In the genomic region with DNA sequence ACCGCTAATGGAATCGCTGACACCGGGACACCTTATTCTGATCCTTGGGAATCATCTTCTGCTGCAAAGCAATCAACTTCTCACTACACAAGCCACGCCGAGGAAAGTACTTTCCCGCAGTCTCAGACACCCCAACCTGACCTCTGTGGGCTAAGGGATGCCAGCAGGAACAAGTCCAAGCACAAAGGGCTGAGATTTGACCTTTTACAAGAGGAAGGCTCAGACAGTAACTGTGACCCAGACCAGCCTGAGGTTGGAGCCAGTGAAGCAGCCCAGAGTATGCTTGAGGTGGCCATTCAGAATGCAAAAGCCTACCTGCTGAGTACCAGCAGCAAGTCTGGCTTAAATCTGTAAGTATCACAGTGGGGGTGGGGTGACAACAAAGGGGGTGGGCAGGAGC, we compare ENCODE assay signal across 9 mouse cellular contexts. TPM values are rescaled to one million over a fixed set of nuclear protein-coding genes. Genes with fewer than 3 reads are reported as not detected.
DNase-seq lines count a peak whose midpoint lies in the region; ATAC-seq and TF ChIP-seq lines count a peak whose summit lies in the region.
"Had no signal": no experiment of that assay in that cellular context is flagged by ENCODE, and none has a peak within 500 bp of the region (broad histone marks: within the 10 kb centered on the region; RNA-seq: fewer than 3 reads in every experiment).

No protein-coding gene starts in this region.

- H3K9ac ChIP-seq in ES-E14 (ENCODE audit: insufficient read depth, low read depth, low read length, poor library complexity, severe bottlenecking): peak overlapping the region; percentile 68; the same call in 1 of the 2 replicates
- H3K9ac ChIP-seq in hindbrain, embryonic 14.5 days: no peak overlapping the region
- H3K9ac ChIP-seq in liver, embryonic 16.5 days (ENCODE audit: low read depth, low read length): no peak overlapping the region

- DNase-seq in gastrocnemius, adult 2 months: peak; percentile 14
- DNase-seq in gastrocnemius, postnatal 14 days: no peak
- peak; percentile 29 for DNase-seq in ES-E14 (ENCODE audit: low read depth, low spot score)
- no peak for DNase-seq in hindbrain, embryonic 14.5 days (ENCODE audit: low spot score)
- DNase-seq in right cerebral cortex, postnatal 25 days: no peak
- DNase-seq in left cerebral cortex, postnatal 36 days (ENCODE audit: low spot score in 2 of 2): no peak
- DNase-seq in thymus, postnatal 25 days: no peak

- TF ChIP-seq CTCF in gastrocnemius, adult 2 months (IDR thresholded peaks at IDR 0.05): no peak

- intact Hi-C loops in gastrocnemius, adult 2 months (cut with DNase I): no loop called here
- intact Hi-C loops in gastrocnemius, postnatal 14 days (cut with DNase I; ENCODE audit: low total_unique reads): no loop called here
- intact Hi-C loops in left cerebral cortex, postnatal 36 days (cut with DNase I): no loop called here

- peak overlapping the region; percentile 52 for H3K4me2 ChIP-seq in hindbrain, embryonic 14.5 days (replicated peaks)
- peak overlapping the region; percentile 46 for H3K4me2 ChIP-seq in liver, embryonic 16.5 days (ENCODE audit: low read depth, low read length)

- no peaks in the 10 kb centered on the region for H3K27me3 ChIP-seq in hindbrain, embryonic 14.5 days (ENCODE audit: control insufficient read depth, insufficient read depth, low read length)
- no peaks in the 10 kb centered on the region for H3K27me3 ChIP-seq in liver, embryonic 16.5 days (ENCODE audit: control insufficient read depth, insufficient read depth, low read depth, low read length)

- H3K4me1 ChIP-seq in ES-E14 (ENCODE audit: control insufficient read depth in 2 of 2, insufficient read depth in 2 of 2, low read length in 2 of 2, poor library complexity in 1 of 2): no peaks in the 10 kb centered on the region; a peak in 1 of 4 replicates
- no peaks in the 10 kb centered on the region for H3K4me1 ChIP-seq in hindbrain, embryonic 14.5 days (replicated peaks; ENCODE audit: control insufficient read depth, insufficient read depth, low read length)
- no peaks in the 10 kb centered on the region for H3K4me1 ChIP-seq in liver, embryonic 16.5 days (ENCODE audit: control insufficient read depth, low read depth, low read length)

- H3K36me3 ChIP-seq in ES-E14 (ENCODE audit: control insufficient read depth, insufficient read depth, low read length, poor library complexity, severe bottlenecking): no peaks in the 10 kb centered on the region
- no peaks in the 10 kb centered on the region for H3K36me3 ChIP-seq in hindbrain, embryonic 14.5 days (replicated peaks; ENCODE audit: control insufficient read depth, insufficient read depth)
- no peaks in the 10 kb centered on the region for H3K36me3 ChIP-seq in liver, embryonic 16.5 days (ENCODE audit: control insufficient read depth, insufficient read depth)

- in situ Hi-C loops in ES-E14 (cut with MboI; ENCODE audit: low sequenced_read_pairs in 2 of 2, unreplicated experiment in 2 of 2): no loop called here

- no peak overlapping the region for H3K27ac ChIP-seq in gastrocnemius, adult 2 months
- peak overlapping the region; percentile 94 for H3K27ac ChIP-seq in ES-E14 (ENCODE audit: insufficient read depth, low read depth, low read length, poor library complexity, severe bottlenecking)
- no peak overlapping the region for H3K27ac ChIP-seq in hindbrain, embryonic 14.5 days
- no peak overlapping the region for H3K27ac ChIP-seq in liver, embryonic 16.5 days (ENCODE audit: low read length)

- WGBS in hindbrain, embryonic 14.5 days: 4% methylated on average over 6 of the region's 6 CpGs
- WGBS in liver, embryonic 16.5 days (ENCODE audit: insufficient replicate concordance): 5% methylated on average over 6 of the region's 6 CpGs

- H3K4me3 ChIP-seq in gastrocnemius, adult 2 months: peak overlapping the region; percentile 68
- H3K4me3 ChIP-seq in ES-E14 (ENCODE audit: insufficient read depth in 1 of 2, low read depth in 1 of 2, low read length in 2 of 2, poor library complexity in 1 of 2, severe bottlenecking in 1 of 2): peak overlapping the region; percentile 39 to 59
- H3K4me3 ChIP-seq in hindbrain, embryonic 14.5 days (replicated peaks; ENCODE audit: low read length): peak overlapping the region; percentile 32
- H3K4me3 ChIP-seq in liver, embryonic 16.5 days (ENCODE audit: low read depth, low read length): no peak overlapping the region

- peak; percentile 38; the same call in 1 of the 2 replicates for ATAC-seq in hindbrain, embryonic 14.5 days (ENCODE audit: low FRiP score)
- no peak for ATAC-seq in liver, embryonic 16.5 days (ENCODE audit: low read depth)

- no peaks in the 10 kb centered on the region for H3K9me3 ChIP-seq in ES-E14 (ENCODE audit: control insufficient read depth, insufficient read depth, low read depth, low read length)
- H3K9me3 ChIP-seq in hindbrain, embryonic 14.5 days (ENCODE audit: control insufficient read depth, low read length): no peaks in the 10 kb centered on the region
- no peaks in the 10 kb centered on the region for H3K9me3 ChIP-seq in liver, embryonic 16.5 days (replicated peaks; ENCODE audit: control insufficient read depth, low read length)

TF ChIP-seq in ES-E14, 5 proteins besides CTCF, POLR2A, EP300 and RAD21:
- TF ChIP-seq CHD2 (IDR thresholded peaks at IDR 0.05; ENCODE audit: low read depth, low read length) (0 out of 2 replicates have a peak, but pooled peaks have one; percentile 10), ZNF384 (IDR thresholded peaks at IDR 0.05; ENCODE audit: low read depth, low read length) (no peak), MAFK (IDR thresholded peaks at IDR 0.05; ENCODE audit: insufficient read depth, low read depth, low read length) (no peak), HCFC1 (IDR thresholded peaks at IDR 0.05; ENCODE audit: borderline replicate concordance, insufficient read depth, low read length) (no peak)
TF ChIP-seq in ES-E14: peak in this region for 1.

RNA-seq across cellular contexts. Expression of a gene that starts 0.6 kb away (rescaled TPM):
- total RNA-seq in gastrocnemius, adult 2 months (2021): not detected
- not detected for total RNA-seq in gastrocnemius, postnatal 14 days (2021)
- total RNA-seq in ES-E14 (2012; rRNA removed): 1.7 and 2.0 TPM in 2 replicates
- 1.5 and 2.0 TPM in 2 replicates for polyA plus RNA-seq in hindbrain, embryonic 14.5 days (2014; fragmentation: Nextera tagmentation; extraction: Ambion mirVana)
- polyA plus RNA-seq in liver, embryonic 16.5 days (2015; fragmentation: Nextera tagmentation; extraction: Ambion mirVana): 0.06 TPM in 1 of 2 replicates, not detected in the other
- 1 to 10 TPM; 3.1 to 3.4 TPM for total RNA-seq in left cerebral cortex, postnatal 36 days (2021)
- total RNA-seq: heart, postnatal 10 days had no signal

RNA-seq across cellular contexts. Expression of a gene that starts 45.6 kb away (rescaled TPM):
- total RNA-seq in gastrocnemius, adult 2 months (2021): 1 to 10 TPM; 8.1 to 8.3 TPM
- total RNA-seq in gastrocnemius, postnatal 14 days (2021): 1 to 10 TPM; 6.2 to 6.3 TPM
- total RNA-seq in ES-E14 (2012; rRNA removed): 11.7 and 14.2 TPM in 2 replicates
- 21.3 and 21.8 TPM in 2 replicates for polyA plus RNA-seq in hindbrain, embryonic 14.5 days (2014; fragmentation: Nextera tagmentation; extraction: Ambion mirVana)
- 7.1 and 7.9 TPM in 2 replicates for polyA plus RNA-seq in liver, embryonic 16.5 days (2015; fragmentation: Nextera tagmentation; extraction: Ambion mirVana)
- 10 to 100 TPM; 10.6 to 17.9 TPM for total RNA-seq in left cerebral cortex, postnatal 36 days (2021)

RNA-seq across cellular contexts. Expression of a gene that starts 48.0 kb away (rescaled TPM):
- not detected for total RNA-seq in gastrocnemius, adult 2 months (2021)
- total RNA-seq in gastrocnemius, postnatal 14 days (2021): not detected
- not detected in 2 replicates for total RNA-seq in ES-E14 (2012; rRNA removed)
- polyA plus RNA-seq in hindbrain, embryonic 14.5 days (2014; fragmentation: Nextera tagmentation; extraction: Ambion mirVana): not detected in 2 replicates
- polyA plus RNA-seq in liver, embryonic 16.5 days (2015; fragmentation: Nextera tagmentation; extraction: Ambion mirVana): not detected in 2 replicates
- total RNA-seq in left cerebral cortex, postnatal 36 days (2021): not detected
- total RNA-seq: heart, postnatal 10 days had no signal

Comparison
In these comparisons a context has a peak if more than half of its experiments do, and no peak if none do; other contexts are left out.
1. DNase-seq: peak in gastrocnemius, adult 2 months (single experiment) and ES-E14 (single experiment); none in gastrocnemius, postnatal 14 days (single experiment), hindbrain, embryonic 14.5 days (single experiment), right cerebral cortex, postnatal 25 days (single experiment), left cerebral cortex, postnatal 36 days (0 of 2) and thymus, postnatal 25 days (single experiment).